Mouse (Mus musculus): Measurements from ENCODE around the gene Olfr1226.

DNA sequence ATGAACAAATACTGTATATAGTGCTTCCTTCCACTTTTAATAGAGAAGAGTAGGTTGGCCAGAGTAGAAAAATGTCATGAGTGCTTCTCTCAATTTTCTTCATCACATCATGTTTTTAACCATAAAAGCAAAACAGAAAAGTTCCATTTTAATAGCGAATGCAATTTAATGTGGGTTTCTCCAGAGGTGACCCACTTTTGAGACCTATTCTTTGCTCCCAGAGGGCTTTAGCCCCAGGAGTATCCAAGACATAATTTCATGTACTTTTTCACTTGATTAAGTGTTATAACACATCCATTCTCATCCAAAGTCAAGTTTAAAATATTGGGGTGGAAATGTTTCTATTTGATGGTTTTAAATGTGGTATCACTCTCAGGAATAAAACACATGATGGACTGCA lies 25.3 kb downstream of the Olfr1226 start, which contains the start of gene Olfr1225:
- no peak for TF ChIP-seq CEBPB (IDR thresholded peaks at IDR 0.05; ENCODE audit: insufficient read depth, poor library complexity, severe bottlenecking)
- TF ChIP-seq MYOG (IDR thresholded peaks at IDR 0.05; ENCODE audit: control insufficient read depth in 1 of 3, insufficient read depth in 1 of 3, insufficient read length in 2 of 3, low read depth in 2 of 3), result no peak
- no peak for TF ChIP-seq TCF12 (IDR thresholded peaks at IDR 0.05; ENCODE audit: insufficient read depth, poor library complexity, severe bottlenecking)
- TF ChIP-seq E2F4 (IDR thresholded peaks at IDR 0.05; ENCODE audit: insufficient read depth), result no peak
- no peak for TF ChIP-seq MYOD1 (IDR thresholded peaks at IDR 0.05; ENCODE audit: control insufficient read depth in 1 of 3, insufficient read length in 2 of 3, low read depth in 2 of 3)
- no peak for TF ChIP-seq USF1 (IDR thresholded peaks at IDR 0.05; ENCODE audit: low read depth)
- TF ChIP-seq MAX (IDR thresholded peaks at IDR 0.05; ENCODE audit: low read depth), result no peak
- TF ChIP-seq POLR2A (IDR thresholded peaks at IDR 0.05; ENCODE audit: insufficient read length, low read depth), result no peak
- TF ChIP-seq POLR2AphosphoS2 (IDR thresholded peaks at IDR 0.05; ENCODE audit: insufficient read length, low read depth), result no peak
- no peak for TF ChIP-seq TCF3 (IDR thresholded peaks at IDR 0.05; ENCODE audit: insufficient read length, low read depth)
- TF ChIP-seq REST (IDR thresholded peaks at IDR 0.05; ENCODE audit: insufficient read depth, insufficient read length), result no peak
- TF ChIP-seq SRF (IDR thresholded peaks at IDR 0.05; ENCODE audit: control insufficient read depth, insufficient read length, low read depth), result no peak

Measured in myocyte (in vitro differentiated cells).